Mouse (Mus musculus): ENCODE measurements around the gene Isg20l2. TPM values are rescaled to one million over a fixed set of nuclear protein-coding genes. Genes with fewer than 3 reads are reported as not detected.

Isg20l2 gene
- polyA plus RNA-seq, 1 experiment from 2014 or later = 18.5 TPM

DNA sequence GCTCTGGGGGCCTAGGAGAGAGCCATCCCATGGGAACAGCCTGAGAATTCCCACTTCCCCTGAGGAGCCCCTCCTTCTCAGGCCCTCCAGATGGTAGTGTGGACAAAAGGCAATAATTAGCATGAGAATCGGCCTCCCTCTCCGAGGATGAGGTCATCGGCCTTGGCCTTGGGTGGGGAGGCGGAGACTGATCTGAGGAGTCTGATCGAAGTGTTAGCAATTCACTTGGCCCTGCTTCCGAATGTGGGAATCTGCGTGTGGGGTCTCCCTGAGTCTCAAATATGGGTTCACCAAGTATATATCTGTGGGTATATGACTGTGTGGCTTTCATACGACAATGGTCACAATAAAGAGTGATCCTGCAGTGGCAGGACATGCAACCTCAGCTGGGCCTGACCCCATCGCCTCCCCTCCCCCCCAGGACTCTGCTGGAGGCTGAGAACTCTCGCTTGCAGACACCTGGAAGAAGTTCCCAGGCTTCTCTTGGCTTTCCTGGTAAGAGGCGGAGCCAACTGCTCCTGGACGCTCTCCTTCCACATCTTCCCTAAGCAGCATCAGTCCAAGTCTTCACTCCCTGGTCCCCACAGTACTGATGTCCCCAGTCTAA lies 44.4 kb downstream of the Isg20l2 start:
- H3K36me3 ChIP-seq (replicated peaks; ENCODE audit: control insufficient read depth, insufficient read depth) = peaks cover 6% of the 10 kb centered on the region; the same call in 1 of the 2 replicates
- H3K4me2 ChIP-seq (replicated peaks) = peak overlapping the region; percentile 78
- H3K9me3 ChIP-seq (ENCODE audit: control insufficient read depth, low read length) = no peaks in the 10 kb centered on the region
- H3K4me1 ChIP-seq (replicated peaks; ENCODE audit: control insufficient read depth, insufficient read depth, low read length) = peaks cover 27% of the 10 kb centered on the region; the same call in 1 of the 2 replicates
- ATAC-seq (ENCODE audit: low FRiP score) = peak; percentile 49
- H3K4me3 ChIP-seq (replicated peaks; ENCODE audit: low read length) = peak overlapping the region; percentile 3; the same call in 1 of the 2 replicates
- H3K9ac ChIP-seq = peak overlapping the region; percentile 2; the same call in 1 of the 2 replicates
- H3K27ac ChIP-seq = peak overlapping the region; percentile 78
- peak; percentile 61 for DNase-seq (ENCODE audit: low spot score)
- WGBS = 15% methylated on average over 12 of the region's 12 CpGs
- no peaks in the 10 kb centered on the region for H3K27me3 ChIP-seq (ENCODE audit: control insufficient read depth, insufficient read depth, low read length)

DNA sequence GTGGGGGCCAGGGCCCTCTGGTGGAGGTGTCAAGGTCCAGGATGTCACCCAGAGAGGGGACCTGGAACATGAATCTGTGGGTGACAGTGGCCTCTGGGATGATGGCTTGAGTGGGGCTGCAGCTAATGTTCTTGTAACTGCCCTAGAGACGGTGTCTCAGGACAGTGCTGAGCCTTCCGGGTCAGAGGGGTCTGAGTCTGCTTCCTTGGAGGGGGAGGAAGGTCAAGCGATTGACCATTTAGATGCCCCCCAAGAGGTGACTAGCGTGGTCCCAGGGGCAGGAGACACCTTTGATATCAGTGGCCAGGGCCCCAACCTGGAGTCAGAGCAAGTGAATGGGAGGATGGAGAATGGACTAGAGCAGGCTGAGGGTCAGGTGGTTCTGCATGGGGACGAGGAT lies 49.4 kb downstream of the Isg20l2 start:
- ATAC-seq (ENCODE audit: low FRiP score) (no peak), DNase-seq (ENCODE audit: low spot score) (no peak)
- 77% methylated on average over 5 of the region's 5 CpGs for WGBS
- Histone ChIP-seq H3K27ac (no peak overlapping the region), H3K4me3 (replicated peaks; ENCODE audit: low read length) (no peak overlapping the region), H3K9ac (no peak overlapping the region), H3K27me3 (ENCODE audit: control insufficient read depth, insufficient read depth, low read length) (no peaks in the 10 kb centered on the region), H3K36me3 (replicated peaks; ENCODE audit: control insufficient read depth, insufficient read depth) (peaks cover 6% of the 10 kb centered on the region; the same call in 1 of the 2 replicates), H3K4me2 (replicated peaks) (no peak overlapping the region), H3K4me1 (replicated peaks; ENCODE audit: control insufficient read depth, insufficient read depth, low read length) (peaks cover 29% of the 10 kb centered on the region), H3K9me3 (ENCODE audit: control insufficient read depth, low read length) (no peaks in the 10 kb centered on the region)

DNA sequence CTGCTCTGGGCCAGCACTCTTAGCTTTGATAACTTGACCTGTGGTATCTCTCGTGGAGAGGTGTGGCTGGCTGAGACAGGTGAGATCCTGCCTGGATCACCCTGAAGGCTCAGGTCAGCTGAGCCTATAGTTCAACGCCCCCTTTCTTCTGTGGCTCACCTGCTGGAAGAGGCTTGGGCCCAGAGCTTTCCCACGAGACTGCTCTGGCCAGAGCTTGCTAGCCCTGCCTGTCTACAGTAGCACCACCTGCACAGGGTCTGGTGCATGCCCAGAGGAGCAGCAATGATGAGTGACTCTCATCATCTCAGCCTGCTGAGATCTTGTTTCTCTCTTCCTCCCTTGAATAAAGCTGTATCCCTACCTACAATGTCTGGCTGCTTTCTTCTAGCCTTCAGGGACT lies 50.0 kb downstream of the Isg20l2 start:
- H3K4me1 ChIP-seq (replicated peaks; ENCODE audit: control insufficient read depth, insufficient read depth, low read length) = peaks cover 25% of the 10 kb centered on the region
- no peak overlapping the region for H3K27ac ChIP-seq

DNA sequence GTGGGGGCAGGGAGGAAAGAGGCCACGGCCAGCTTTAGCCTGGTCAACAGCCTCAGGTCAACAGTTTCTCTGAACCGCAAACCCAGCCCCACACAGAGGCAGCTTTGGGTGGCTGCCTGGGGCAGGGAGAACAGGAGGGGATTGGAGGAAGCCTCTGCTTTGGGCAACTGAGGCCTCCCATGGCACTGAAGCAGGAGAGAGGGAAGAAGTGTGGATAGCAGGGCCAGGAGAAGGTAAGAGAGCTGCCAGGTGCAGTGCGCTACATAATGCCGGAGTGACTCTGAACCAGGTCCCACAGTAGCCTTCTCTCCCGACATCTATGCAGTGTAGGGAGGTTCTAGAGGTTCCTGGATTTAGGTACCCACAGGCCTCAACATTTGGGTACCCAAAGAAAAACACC lies 50.6 kb downstream of the Isg20l2 start:
- no peak for DNase-seq (ENCODE audit: low spot score)
- 63% methylated on average over 5 of the region's 5 CpGs for WGBS

More for the DNA sequence above, 50.0 kb downstream of the Isg20l2 start:
- Histone ChIP-seq H3K4me3 (replicated peaks; ENCODE audit: low read length) (no peak overlapping the region), H3K9me3 (ENCODE audit: control insufficient read depth, low read length) (no peaks in the 10 kb centered on the region), H3K4me2 (replicated peaks) (no peak overlapping the region), H3K27me3 (ENCODE audit: control insufficient read depth, insufficient read depth, low read length) (no peaks in the 10 kb centered on the region), H3K36me3 (replicated peaks; ENCODE audit: control insufficient read depth, insufficient read depth) (peaks cover 6% of the 10 kb centered on the region; the same call in 1 of the 2 replicates), H3K9ac (no peak overlapping the region)
- 59% methylated on average over 3 of the region's 3 CpGs for WGBS
- DNase-seq (ENCODE audit: low spot score) (no peak), ATAC-seq (ENCODE audit: low FRiP score) (no peak)

DNA sequence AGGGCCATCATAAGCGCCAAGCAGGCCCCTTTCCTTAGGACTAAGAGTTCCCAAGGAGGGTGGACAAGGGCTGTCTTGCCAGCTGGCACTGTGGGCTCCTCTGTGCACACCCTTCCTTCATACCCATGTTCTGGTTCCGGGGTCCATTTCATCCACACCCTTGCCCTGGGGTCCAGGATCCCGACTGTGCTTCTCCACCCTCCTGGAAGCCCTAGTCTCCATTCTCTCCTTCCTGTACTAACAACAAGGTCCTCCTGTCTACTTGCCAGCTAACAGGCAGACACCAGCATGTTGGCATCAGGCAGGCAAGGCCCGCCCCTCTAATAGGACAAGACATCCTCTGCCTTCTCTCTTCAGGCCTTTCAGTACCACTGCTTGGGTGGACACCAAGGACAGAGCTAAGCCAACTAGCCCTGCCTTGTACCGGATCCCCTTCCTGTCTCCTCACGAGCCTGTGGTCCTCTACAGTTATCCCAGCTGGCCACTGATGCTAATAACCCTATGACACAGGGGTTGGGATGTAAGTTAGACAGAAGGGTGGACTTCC lies 51.2 kb downstream of the Isg20l2 start:
- Histone ChIP-seq H3K9me3 (ENCODE audit: control insufficient read depth, low read length) (no peaks in the 10 kb centered on the region), H3K4me2 (replicated peaks) (no peak overlapping the region), H3K27me3 (ENCODE audit: control insufficient read depth, insufficient read depth, low read length) (no peaks in the 10 kb centered on the region), H3K9ac (no peak overlapping the region), H3K4me3 (replicated peaks; ENCODE audit: low read length) (no peak overlapping the region), H3K4me1 (replicated peaks; ENCODE audit: control insufficient read depth, insufficient read depth, low read length) (peaks cover 25% of the 10 kb centered on the region), H3K27ac (no peak overlapping the region), H3K36me3 (replicated peaks; ENCODE audit: control insufficient read depth, insufficient read depth) (no peaks in the 10 kb centered on the region; the same call in 1 of the 2 replicates)
- ATAC-seq (ENCODE audit: low FRiP score) = no peak
- WGBS = 87% methylated on average over 6 of the region's 6 CpGs
- no peak for DNase-seq (ENCODE audit: low spot score)

More for the DNA sequence above, 50.6 kb downstream of the Isg20l2 start:
- Histone ChIP-seq H3K36me3 (replicated peaks; ENCODE audit: control insufficient read depth, insufficient read depth) (peaks cover 4% of the 10 kb centered on the region; the same call in 1 of the 2 replicates), H3K4me1 (replicated peaks; ENCODE audit: control insufficient read depth, insufficient read depth, low read length) (peaks cover 25% of the 10 kb centered on the region), H3K4me2 (replicated peaks) (no peak overlapping the region), H3K9ac (no peak overlapping the region), H3K9me3 (ENCODE audit: control insufficient read depth, low read length) (no peaks in the 10 kb centered on the region), H3K27ac (no peak overlapping the region), H3K27me3 (ENCODE audit: control insufficient read depth, insufficient read depth, low read length) (no peaks in the 10 kb centered on the region), H3K4me3 (replicated peaks; ENCODE audit: low read length) (no peak overlapping the region)
- no peak for ATAC-seq (ENCODE audit: low FRiP score)

DNA sequence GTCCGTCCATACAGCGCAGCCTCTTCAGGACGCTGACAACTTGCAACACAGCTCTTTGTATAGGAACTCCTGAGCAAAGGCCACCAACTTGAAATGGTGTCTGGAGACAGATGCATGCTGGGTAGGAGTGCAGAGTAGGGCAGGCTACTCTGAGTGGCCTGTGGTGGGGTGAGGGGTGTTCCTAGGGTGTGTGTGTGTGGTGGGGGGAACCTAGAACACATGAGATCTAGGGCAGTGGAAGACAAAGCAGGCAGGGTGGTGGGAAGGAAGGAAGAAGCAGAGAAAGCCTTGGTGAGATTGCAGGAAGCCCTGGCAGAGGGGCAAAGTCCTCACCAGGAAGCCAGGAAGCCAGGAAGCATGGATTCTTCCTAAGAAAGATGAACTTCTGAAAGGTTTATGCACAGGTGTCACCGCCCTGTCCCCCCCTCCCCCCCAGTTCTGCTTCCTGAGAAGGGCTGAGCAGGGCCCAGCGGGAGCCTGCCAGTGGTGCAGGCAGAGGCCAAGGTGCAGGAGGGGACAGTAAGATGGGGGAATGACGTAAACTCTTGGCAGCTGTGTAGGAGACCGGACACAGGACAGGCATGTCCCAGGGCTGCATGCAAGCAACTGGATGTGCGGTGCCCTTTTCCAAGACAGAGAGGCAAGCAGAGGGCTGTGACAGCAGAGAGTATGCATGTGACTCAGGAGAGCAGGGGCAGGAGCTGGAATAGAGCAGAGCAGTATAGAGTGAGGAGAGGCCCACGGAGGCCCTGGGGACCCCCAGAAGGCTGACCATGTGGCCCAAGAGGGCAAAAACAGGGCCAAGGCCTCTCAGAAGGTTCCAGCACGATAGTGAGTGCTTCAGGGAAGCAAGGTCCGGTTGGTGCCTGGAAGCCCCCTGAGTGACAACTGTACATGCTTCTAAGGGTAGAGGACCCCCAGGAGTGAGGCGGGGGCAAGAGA lies 52.1 kb downstream of the Isg20l2 start:
- H3K4me1 ChIP-seq (replicated peaks; ENCODE audit: control insufficient read depth, insufficient read depth, low read length) = peaks cover 30% of the 10 kb centered on the region
- no peak for ATAC-seq (ENCODE audit: low FRiP score)
- no peak for DNase-seq (ENCODE audit: low spot score)
- H3K4me3 ChIP-seq (replicated peaks; ENCODE audit: low read length) = no peak overlapping the region
- no peaks in the 10 kb centered on the region for H3K27me3 ChIP-seq (ENCODE audit: control insufficient read depth, insufficient read depth, low read length)
- no peaks in the 10 kb centered on the region; the same call in 1 of the 2 replicates for H3K36me3 ChIP-seq (replicated peaks; ENCODE audit: control insufficient read depth, insufficient read depth)
- 35% methylated on average over 12 of the region's 12 CpGs for WGBS
- H3K27ac ChIP-seq = peak overlapping the region; percentile 28; the same call in 1 of the 2 replicates
- no peaks in the 10 kb centered on the region for H3K9me3 ChIP-seq (ENCODE audit: control insufficient read depth, low read length)
- H3K4me2 ChIP-seq (replicated peaks) = no peak overlapping the region
- H3K9ac ChIP-seq = no peak overlapping the region

DNA sequence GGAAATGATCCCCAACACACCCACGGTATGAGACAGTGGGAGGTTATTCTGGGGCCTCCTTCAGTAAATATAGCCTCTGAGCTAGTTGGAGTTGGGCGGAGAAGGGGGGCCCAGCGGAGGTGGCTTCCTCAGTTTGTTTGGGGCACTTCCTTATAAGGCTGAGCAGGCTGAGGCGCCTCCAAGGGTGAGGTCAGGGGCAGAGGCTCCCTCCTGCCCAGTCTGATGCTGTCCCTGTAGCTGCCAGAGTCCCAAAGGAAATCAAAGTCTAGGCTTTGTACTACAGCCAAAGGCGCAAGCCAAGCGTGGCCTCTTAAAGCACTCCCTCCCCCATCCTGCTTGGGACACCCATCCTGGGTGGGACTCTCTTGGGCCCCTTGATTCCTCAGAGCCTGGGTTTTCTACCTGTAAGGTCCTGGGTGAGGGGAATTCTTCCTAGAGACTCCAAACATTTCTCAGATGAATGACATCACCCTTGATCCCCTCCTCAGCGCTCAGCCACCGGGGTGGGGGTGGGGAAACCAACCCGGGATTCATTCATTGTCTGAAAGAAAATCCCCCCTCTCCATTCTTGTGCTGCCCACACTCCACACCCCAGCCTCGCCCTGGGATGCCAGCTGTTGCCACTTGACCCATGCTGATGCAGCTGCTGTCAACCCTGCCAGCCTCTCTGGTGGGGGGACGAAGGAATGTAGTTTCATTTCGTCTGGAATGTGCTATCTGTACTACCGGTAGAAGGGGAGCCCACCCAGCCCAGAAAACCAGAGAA lies 52.9 kb downstream of the Isg20l2 start:
- Histone ChIP-seq H3K4me2 (replicated peaks) (peak overlapping the region; percentile 24), H3K27ac (peak overlapping the region; percentile 28; the same call in 1 of the 2 replicates), H3K36me3 (replicated peaks; ENCODE audit: control insufficient read depth, insufficient read depth) (no peaks in the 10 kb centered on the region), H3K27me3 (ENCODE audit: control insufficient read depth, insufficient read depth, low read length) (no peaks in the 10 kb centered on the region), H3K4me3 (replicated peaks; ENCODE audit: low read length) (no peak overlapping the region), H3K9me3 (ENCODE audit: control insufficient read depth, low read length) (no peaks in the 10 kb centered on the region), H3K9ac (peak overlapping the region; percentile 26; the same call in 1 of the 2 replicates), H3K4me1 (replicated peaks; ENCODE audit: control insufficient read depth, insufficient read depth, low read length) (peaks cover 34% of the 10 kb centered on the region)
- ATAC-seq (ENCODE audit: low FRiP score) (no peak), DNase-seq (ENCODE audit: low spot score) (no peak)
- whole genome bisulfite sequencing = 5% methylated on average over 13 of the region's 13 CpGs

DNA sequence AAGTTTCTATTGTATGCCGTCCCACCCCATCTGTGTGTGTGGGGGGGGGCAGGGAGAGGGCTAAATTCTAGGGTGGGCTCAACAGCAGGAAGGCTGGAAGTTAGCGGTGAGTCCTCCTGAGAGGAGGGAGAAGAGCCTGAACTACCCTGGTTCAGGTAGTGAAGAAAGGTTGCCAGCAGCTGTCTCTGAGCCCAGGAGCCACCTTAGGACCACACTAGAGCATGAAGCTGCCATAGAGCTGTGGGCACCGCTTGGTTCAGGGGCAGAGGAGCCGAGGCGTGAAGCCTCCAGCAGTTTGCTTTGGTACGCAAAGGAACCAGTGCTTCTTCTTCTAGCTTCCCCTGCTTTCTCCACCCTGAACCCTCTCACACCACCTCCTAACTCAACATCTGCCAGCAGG lies 53.5 kb downstream of the Isg20l2 start:
- WGBS = 47% methylated on average over 6 of the region's 6 CpGs
- ATAC-seq (ENCODE audit: low FRiP score) (no peak), DNase-seq (ENCODE audit: low spot score) (no peak)
- peak overlapping the region; percentile 26; the same call in 1 of the 2 replicates for H3K9ac ChIP-seq
- H3K36me3 ChIP-seq (replicated peaks; ENCODE audit: control insufficient read depth, insufficient read depth) = no peaks in the 10 kb centered on the region
- H3K27ac ChIP-seq = no peak overlapping the region
- no peak overlapping the region for H3K4me3 ChIP-seq (replicated peaks; ENCODE audit: low read length)
- H3K27me3 ChIP-seq (ENCODE audit: control insufficient read depth, insufficient read depth, low read length) = no peaks in the 10 kb centered on the region
- H3K9me3 ChIP-seq (ENCODE audit: control insufficient read depth, low read length) = no peaks in the 10 kb centered on the region
- H3K4me2 ChIP-seq (replicated peaks) = peak overlapping the region; percentile 24; the same call in 1 of the 2 replicates
- peaks cover 38% of the 10 kb centered on the region for H3K4me1 ChIP-seq (replicated peaks; ENCODE audit: control insufficient read depth, insufficient read depth, low read length)

All from hindbrain, embryonic 14.5 days (tissue).